Mouse (Mus musculus) cerebellum, adult (tissue): ENCODE results near the gene Sars2.

Source experiments
- ATAC-seq: cut with Nextera tagmentation; 2 replicates; pipeline ENCODE4 v1.9.2; 2017; ENCODE audit warnings: mild to moderate bottlenecking, moderate library complexity, mixed read lengths; ENCODE audit not compliant: insufficient number of reproducible peaks, low FRiP score, low TSS enrichment

Gene Sars2

DNA sequence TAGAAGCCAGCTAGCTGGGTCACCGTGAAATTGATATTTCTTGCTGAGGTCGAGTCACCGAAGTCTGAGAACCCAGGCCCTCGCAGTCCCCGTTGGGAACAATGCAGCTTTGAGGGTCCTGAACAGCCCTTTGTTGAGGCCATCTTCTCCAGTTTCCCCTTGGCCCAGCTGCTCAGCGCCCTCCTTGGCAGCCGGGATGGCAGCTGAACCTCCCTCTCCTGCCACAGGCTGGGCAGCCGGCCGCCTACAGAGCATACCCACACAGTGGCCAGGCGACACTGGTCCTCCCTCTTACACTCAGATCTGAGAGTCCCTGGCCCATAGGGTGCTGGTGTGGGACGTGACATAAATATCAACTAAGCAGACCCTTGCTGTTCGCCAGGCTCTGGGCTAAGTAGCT, 32.4 kb downstream of the Sars2 start:
- no peak for ATAC-seq

DNA sequence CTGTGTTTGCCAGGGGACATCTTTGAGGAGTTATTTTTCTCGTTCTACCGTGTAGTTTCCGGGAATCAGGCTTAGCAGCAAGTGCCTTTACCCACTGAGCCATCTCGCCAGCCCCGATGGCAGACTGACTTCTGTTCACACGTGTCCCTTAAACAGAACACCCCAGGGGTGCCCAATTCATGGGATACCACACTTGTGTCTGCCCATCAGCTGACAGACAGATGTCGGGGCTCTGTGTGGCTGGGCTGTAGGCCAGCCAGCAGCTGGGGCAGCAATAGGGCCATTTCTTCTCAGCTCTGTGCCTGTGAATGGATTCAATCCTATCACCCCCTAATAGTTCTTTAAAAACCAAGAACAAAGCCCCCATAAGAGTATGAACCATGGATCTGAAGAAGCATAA, 33.3 kb downstream of the Sars2 start:
- no peak for ATAC-seq

DNA sequence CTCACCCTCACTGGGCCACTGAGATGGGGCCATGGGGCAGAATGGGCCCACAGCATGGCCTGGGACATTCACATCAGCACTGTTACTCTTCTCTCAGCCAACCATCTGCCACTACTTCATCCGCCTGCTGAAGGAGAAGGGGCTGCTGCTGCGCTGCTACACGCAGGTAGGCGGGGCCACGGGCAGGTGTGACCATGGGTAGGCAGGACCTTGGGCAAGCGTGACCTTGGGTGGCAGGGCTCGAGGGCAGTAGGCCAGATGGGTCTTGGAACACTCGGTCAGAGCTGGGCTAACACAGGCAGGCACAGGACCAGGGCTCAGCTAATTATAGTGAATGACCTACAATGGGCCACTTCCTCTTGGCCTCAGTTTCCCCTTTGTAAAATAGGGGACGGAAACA, 37.0 kb downstream of the Sars2 start:
- ATAC-seq: no peak

DNA sequence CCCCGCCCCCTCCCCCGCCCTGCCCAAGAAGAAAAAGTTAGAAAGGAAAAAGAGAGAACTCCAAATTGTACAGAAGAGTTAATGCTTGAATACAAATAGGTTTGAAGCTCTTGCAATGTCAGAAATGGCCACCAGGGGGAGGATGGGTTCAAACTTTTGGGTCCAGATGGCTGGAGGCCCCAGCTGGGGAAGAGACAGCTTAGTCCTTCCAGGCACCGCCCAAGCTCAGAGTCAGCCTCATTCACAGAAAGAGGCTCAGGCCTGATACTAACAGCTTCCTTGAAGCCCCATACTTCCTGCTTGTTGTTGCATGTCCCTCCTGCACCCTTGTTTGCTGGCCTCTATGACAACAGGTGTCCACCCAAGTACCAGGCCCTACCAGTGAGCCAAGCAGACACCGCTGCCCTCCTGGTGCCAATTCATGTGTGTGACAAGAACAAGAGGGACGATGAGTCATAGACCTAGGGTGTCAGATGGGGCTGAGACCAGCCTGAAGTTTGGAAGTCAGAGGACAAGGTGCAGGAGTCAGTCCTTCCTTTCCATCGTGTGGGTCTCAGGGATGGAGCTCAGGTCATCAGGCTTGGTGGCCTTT, 38.4 kb downstream of the Sars2 start:
- peak; percentile 78; the same call in 1 of the 2 replicates for ATAC-seq

DNA sequence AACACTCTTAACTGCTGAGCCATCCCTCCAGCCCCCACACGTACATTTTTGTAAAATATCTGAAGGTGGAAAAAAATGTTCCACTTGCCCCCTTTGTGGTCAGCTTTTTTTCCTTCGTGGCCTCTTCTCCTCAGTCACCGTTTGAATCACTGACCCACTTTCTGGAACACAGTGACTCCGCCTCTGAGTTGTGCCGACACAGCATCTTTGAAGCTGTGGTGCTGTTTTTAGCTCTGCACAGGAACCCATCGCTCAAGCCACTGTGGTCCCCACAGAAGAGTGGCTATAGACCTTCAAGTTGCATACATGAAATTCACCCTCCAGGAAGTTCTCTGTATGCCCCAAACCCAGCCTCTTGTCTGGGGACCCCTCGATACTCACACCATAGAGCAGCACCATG, 39.1 kb downstream of the Sars2 start:
- no peak for ATAC-seq

DNA sequence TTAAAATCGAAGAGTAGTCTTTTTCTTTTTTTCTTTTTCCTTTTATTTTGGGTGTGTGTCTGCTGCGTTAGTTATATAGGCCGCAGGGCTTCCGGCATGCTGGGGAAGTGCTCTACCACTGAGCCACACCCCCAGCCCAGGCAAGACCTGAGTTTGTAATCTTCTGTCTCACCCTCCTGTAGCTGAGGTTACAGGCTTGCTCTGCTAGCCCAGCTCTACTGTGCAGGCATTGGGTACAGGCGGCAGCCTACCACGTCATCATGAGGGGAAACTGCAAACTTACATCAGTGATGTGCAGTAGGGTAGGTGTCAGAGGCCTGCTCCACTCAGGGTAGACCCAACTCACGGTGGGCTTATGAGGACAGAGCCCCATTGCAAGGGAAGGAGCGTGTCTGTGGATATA, 39.5 kb downstream of the Sars2 start:
- ATAC-seq: no peak

DNA sequence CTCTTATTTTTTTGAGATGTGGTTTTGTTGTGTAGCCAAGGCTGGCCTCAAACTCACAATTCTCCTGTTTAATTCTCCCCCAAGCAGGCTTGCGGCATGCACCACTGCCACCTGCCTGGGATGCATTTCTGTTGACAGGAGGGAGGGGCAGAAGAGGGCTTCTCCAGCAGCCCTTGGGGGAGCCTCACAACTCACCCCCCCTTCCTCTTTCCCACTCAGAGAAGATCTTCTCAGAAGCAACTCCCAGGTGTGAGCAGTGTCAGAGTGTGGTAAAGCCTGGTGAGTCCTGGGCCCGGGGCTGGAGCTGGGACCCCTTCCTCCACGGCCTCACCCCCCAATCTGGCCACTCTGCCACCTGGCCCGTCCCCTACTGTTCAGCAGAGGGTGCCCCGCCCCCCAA, 43.4 kb downstream of the Sars2 start:
- no peak for ATAC-seq

DNA sequence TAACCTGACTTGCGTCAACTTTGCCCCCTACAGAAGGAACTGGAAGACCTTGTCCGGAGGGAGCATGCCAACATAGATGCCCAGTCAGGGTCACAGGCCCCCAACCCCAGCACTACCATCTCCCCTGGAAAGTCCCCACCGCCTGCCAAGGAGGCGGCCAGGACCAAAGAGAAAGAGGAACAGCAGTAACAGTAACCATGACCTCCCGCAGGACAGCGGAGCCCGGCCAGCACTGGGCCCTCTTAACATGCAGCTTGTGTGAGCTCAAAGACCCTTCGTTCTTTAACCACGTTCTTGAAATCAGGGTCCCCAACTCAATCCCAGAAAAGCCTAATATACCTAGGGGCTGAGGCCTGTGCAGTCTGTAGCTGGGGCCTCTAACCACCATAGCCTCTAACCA, 46.1 kb downstream of the Sars2 start:
- no peak for ATAC-seq

DNA sequence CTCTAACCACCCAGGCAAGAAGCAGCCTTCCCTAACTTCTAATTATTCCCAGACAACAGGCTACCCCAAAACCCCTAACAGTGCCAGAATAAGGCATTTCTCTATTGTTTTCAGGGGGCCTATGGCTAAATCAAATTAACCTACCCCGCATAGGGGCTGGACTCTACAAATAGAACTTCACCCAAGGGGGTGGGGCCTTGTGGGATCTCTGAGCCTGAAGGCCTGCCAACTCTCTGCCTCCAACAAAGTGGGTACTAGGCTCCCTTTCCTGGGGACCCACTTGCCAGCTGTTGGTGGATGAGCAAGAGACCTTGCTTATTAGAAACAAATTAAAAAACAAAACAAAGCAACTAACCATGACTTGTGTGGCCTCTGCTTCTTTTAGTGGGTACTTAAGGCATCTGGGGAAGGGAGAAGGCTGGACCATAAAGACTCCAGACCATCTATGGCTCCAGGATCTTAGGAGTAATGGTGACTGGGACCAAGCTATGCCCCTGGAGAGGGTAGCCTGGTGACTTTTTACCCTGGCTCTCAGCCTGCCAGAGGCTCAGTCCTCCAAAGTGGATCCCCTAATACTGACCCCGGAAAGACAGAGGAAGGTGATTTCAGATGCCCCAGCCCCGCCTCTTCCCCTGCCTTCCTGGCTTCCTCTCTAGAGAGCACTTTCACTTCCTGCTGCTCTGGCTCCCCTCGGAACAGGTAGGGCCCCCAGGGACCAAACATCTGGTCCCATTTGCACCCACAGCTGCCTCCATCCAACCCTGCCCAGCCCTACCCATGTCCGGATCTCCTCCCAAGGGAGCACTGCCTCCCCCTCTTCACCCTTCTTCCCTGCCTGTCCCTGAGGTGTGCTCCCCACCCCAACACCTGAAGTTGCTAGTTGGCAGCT, 46.8 kb downstream of the Sars2 start, which contains the start of gene Rinl:
Gene Rinl (plus strand): TSS at position 663 of the 889 bp plus-strand sequence.
- ATAC-seq: no peak

DNA sequence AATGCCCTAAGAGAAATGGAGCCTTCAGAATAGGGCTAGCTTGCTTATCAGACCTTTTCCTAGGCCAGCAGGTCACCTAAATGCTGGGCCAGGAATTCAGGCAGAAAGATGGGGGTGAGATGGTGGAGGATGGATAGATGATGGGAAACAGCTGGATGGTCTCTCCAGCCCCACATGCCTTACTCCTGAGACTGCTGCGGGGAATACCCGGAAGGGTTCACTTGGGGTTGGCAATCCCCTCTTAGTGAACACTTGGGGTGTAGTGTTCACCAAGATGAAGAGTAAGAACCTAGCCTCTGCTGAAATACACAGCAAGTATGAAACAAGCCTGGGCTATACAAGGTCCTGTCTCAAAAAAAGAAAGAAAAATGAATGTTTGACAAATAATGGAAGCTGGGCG, 47.4 kb downstream of the Sars2 start:
- ATAC-seq: no peak

DNA sequence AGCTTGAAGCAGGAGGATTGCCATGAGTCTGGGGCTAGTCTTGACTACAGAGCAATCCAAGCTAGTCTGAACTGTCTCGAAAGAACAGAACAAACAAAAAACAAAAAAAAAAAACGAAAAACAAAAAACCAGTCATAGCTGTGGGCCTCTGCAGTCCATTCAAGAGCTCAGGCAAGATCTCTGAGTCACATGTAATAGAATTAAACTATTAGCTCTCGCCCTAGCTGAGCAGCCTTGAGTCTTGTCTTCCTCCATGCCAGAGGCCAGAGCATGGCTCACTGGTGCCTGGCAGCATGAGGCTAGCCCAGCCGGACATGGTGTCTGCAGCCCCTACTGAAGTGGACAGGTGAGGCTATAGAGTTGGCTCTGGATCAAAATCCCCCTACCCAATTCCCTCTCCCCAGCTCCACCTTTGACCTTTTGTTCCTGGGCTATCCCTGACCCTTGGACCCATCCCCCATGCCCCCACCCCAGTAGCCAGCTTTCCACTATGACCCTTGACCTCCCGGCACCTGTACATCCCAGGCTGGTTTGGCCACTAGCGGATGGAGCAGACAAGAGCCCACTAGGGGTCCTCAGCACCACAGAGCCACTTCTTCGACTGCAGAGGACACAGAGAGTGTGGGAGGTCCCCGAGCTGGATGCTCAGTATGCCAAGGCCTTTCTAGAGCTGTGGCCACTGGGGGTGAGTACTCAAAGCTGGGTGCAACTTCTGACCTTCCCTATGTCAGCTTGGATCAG, 48.4 kb downstream of the Sars2 start:
- ATAC-seq: no peak

DNA sequence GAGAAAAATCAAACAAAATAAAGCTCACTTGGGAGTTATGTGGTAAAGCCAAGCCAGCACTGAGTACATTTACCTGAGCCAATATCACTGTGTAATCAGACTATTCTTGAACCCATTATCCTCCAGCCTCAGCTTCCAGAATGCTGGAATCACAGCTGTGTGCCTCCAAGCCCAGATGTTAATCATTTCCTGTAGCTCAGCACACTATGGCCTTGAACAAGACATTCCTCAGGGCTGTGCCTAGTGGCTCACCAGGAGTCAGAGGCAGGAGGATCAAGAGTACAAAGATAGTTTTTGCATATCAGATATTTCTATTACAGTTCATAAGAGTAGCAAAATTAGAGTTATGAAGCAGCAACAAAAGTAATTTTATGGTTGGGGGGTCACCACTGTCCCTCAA, 49.9 kb downstream of the Sars2 start:
- ATAC-seq: no peak

DNA sequence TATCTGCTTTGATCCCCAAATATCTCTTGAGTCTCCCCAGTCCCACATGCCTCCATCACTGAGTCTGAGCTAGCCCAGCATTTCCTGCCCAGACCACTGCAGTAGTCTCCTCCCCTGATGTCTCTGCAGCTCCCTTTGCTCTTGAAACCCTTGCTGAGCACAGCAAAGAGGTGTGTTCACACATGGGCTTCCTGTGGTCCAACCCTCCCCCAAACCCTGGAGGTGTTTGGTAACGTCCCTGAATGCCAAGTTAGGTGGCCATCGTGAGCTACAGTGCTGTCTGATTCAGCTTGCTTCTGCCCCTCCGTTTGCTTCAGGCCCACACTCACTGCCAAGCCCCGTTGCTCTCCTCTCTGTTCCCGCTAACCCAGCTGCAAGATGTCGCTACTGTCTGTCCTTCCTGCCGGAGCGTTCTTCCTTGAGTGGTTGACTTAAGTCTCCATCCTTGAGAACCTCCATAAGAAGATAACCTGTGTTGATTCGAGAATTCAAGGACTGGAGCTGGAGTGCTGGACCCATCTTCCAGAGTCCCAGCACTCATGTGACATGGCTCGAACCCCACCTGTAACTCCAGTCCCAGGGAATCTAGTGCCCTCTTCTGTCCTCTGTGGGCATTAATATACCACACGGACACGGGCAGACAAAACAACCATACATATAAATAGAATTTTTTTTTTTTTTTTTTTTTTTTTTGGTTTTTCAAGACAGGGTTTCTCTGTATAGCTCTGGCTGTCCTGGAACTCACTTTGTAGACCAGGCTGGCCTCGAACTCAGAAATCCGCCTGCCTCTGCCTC, 50.8 kb downstream of the Sars2 start:
- no peak for ATAC-seq

DNA sequence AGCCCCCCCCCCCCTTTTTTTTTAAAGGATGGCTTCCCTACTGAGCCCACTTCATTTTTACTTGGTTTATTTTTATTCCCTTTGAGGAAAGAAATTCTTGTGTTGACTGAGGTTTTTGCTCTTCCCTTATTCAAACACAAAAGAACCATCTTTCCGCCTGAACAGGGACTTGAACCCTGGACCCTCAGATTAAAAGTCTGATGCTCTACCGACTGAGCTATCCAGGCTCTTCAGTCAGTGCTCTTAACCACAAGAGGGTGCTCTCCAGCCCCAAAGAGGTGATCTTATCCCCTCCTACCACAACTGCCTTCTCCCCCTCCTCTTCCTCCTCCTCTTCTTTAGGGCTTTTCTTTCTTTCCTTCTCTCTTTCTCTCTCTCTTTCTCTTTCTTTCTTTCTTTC, 52.0 kb downstream of the Sars2 start:
- no peak for ATAC-seq

DNA sequence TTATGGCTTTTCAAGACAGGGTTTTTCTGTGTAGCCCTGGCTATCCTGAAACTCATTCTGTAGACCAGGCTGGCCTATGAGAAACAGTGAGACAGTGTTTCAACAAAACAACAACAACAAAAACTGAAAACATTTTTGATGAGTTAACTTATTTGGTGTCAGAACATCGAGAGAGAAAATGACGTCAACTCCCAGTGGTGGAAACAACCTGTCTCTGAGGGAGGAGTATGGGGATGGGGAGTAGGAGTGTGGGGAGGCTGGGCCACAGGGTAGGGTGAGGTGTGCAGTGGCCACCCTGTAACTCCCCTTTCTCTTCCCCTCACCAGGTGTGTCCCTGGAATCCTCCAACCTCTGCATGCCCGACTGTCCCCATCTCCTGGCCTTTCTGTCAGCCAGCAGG, 52.7 kb downstream of the Sars2 start:
- ATAC-seq: no peak

DNA sequence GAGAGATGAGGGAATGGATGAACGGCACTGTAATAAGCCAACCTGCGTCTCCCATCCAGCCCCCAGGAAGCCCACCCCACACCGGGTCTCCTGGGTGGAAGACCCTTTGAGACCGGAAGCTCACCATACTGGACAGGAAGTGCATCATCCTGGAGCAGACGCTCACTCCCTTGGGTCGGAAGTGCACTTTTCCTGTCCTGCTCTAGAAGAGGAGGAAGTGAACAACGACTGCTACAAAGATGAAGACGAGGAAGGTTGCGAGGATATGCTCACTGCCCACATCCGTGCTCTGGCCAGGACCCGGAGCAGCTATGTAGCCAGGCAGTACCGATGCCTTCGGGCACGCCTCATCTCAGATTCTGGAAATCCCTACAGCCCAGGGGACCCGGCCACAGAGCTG, 54.0 kb downstream of the Sars2 start:
- no peak for ATAC-seq

DNA sequence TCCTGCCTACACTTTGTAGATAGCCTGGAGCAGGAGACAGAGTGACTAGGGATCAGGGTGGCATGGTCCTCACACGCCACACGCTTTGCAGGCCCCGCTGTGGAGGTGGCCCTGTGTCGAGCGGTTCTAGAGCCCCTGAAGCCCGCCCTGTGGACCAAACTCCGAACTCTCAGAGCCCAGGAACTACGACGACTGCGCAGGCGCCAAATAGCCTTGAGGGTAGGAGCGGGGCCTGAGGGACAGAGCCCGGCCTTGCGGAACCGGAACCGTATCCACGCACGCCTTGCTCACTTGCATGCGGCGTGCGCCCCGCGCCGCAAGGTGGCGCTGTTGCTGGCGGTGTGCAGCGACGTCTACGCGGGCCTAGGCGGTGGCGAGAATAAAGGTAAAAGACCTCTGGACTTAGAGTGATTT, 54.8 kb downstream of the Sars2 start:
- ATAC-seq: peak; percentile 94

DNA sequence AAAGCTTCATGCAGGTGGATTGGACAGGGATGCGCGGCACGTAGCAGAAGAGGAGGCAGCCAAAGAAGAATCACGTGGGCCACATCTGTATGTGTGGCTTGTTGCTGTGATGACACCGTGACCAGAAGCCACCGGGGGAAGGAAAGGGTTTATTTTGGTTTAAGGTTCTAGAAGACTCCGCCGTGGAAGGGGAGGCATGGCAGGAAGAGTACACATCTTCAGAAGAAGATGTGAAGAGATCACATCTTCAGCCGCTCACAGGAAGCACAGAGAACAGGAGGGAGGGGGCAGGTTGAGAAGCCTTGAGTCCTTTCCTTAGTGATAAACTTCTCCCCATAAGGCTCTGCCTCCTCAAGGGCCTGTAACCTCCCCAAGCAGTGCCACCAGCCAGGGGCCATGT, 58.2 kb downstream of the Sars2 start:
- no peak for ATAC-seq

DNA sequence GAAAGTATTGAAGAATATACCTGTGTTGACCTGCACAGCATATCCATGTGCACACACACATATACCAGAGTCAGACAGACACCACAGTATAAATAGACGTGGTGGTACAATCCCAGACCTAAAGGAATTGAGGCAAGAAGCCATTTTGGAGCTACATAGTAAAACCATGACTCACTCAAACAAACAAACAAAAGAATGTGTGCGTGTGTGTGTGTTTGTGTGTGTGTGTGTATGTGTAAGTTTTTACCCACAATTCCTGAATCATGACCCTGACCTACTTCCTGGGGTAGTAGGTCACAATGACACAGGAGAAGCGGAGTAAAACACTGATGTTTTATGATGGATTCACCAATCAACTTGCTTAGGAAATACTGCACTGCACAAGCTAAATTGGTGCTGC, 59.7 kb downstream of the Sars2 start:
- no peak for ATAC-seq

DNA sequence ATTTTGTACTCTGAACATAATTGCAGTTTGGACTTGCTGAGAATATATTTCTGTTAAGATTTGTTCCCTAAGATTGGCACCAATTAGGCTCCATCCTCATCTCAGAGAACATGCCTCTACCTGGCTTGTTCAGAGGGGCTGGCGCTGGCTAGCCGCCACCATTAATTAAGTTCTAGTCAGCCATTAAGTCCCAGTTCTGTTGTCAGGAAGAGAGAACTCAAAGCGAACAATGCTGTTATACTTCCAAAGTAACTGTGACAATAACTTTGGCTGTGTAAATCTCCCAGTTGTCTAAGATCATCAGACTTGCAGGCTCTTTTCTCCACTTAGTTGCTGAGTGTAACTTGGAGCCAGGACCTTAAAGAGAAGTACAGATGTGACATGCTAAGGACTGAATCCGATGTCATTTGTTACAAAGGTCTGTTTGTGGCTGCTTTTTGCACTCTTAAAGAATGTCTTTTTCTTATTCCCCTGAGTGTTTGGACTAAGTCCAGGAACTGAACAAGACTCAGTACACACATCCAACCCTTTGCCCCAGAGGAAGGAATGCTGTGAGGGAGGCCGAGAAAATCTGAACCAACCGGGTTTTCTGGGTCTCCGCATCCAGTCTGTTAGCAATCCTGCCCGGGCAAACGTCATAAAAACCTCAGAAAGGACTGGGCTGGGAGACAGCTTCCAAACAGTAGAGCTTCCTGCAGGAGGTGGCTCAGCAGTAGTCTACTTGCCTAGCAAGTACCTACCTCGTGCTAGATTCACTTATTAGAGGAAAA, 60.3 kb downstream of the Sars2 start:
- ATAC-seq: no peak
